Mouse (Mus musculus): Measurements from ENCODE around the gene Sarnp.

Sarnp gene

GRCm38 (mm10) chr10:128917400-128917799 is 100.3 kb downstream of the Sarnp start:
- DNase-seq = no peak

GRCm38 (mm10) chr10:128918246-128918645 is 101.1 kb downstream of the Sarnp start:
- DNase-seq = peak; percentile 96

GRCm38 (mm10) chr10:128919203-128919631 is 102.1 kb downstream of the Sarnp start:
- DNase-seq = peak; percentile 96

- DNase-seq = peak; percentile 90
Measured at GRCm38 (mm10) chr10:128919966-128920365, 102.8 kb downstream of the Sarnp start.

GRCm38 (mm10) chr10:128920736-128921161 is 103.6 kb downstream of the Sarnp start:
- DNase-seq = peak; percentile 98

- DNase-seq = no peak
Measured at GRCm38 (mm10) chr10:128921251-128921650, 104.1 kb downstream of the Sarnp start.

GRCm38 (mm10) chr10:128921883-128922821 is 105.0 kb downstream of the Sarnp start:
- DNase-seq = peak; percentile 94

GRCm38 (mm10) chr10:128922822-128923012 is 105.6 kb downstream of the Sarnp start, which contains the start of gene Rdh5:
Gene Rdh5 (minus strand): TSS chr10:128922888.
- DNase-seq = no peak

GRCm38 (mm10) chr10:128923013-128923691 is 106.0 kb downstream of the Sarnp start:
- peak; percentile 100 for DNase-seq

GRCm38 (mm10) chr10:128923935-128924334 is 106.8 kb downstream of the Sarnp start, which contains the start of gene Bloc1s1:
Gene Bloc1s1 (minus strand): TSS chr10:128924035.
- no peak for DNase-seq

Data from heart, adult 11 months (tissue).